Mouse (Mus musculus): ENCODE results near the gene Omt2a. TPM values are rescaled to one million over a fixed set of nuclear protein-coding genes. Genes with fewer than 3 reads are reported as not detected.
A peak's percentile ranks its signal among the peaks of the same experiment; 100 is the strongest.
"Not testable (repeated sequence)": the region's sequence is repeated elsewhere in the genome, so short reads cannot be mapped to it uniquely, and the experiment has no call there.

Gene Omt2a
- polyA plus RNA-seq (2016; fragmentation: Nextera tagmentation; extraction: Ambion mirVana), result not detected in 2 replicates

DNA sequence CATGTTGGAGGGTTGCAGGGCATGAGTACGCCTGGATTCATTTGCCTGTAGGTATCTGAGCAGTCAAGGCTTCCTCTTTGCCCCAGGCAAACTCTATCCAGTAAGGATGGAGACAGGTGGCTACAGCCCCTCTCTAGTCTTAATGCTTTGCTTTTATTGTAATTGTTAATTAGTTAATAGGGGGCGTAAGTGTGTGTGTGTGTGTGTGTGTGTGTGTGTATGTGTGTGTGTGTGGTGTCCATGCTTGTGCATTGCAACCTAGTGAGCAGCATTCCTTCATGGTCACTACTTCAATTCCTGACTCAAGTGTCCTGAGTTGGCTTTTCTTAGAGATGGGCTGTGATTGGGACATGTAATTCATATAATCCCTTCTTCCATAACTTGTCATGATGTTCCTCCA, at the start of gene Omt2a:
Omt2a (minus strand) TSS at position 101 of the 400 bp plus-strand sequence.
- H3K4me2 ChIP-seq (replicated peaks), result no peak within 1 kb of the TSS
- WGBS, result 77% methylated on average over 2 of the region's 2 CpGs
- H3K4me3 ChIP-seq, result no peak within 1 kb of the TSS
- H3K4me1 ChIP-seq, result no peaks in the 10 kb centered on the region
- ATAC-seq (ENCODE audit: low FRiP score, low read depth), result no peak
- H3K9ac ChIP-seq (replicated peaks), result no peak within 1 kb of the TSS
- no peaks in the 10 kb centered on the region for H3K27me3 ChIP-seq
- no peaks in the 10 kb centered on the region for H3K36me3 ChIP-seq
- H3K9me3 ChIP-seq, result no peaks in the 10 kb centered on the region
- H3K27ac ChIP-seq (replicated peaks), result no peak within 1 kb of the TSS

DNA sequence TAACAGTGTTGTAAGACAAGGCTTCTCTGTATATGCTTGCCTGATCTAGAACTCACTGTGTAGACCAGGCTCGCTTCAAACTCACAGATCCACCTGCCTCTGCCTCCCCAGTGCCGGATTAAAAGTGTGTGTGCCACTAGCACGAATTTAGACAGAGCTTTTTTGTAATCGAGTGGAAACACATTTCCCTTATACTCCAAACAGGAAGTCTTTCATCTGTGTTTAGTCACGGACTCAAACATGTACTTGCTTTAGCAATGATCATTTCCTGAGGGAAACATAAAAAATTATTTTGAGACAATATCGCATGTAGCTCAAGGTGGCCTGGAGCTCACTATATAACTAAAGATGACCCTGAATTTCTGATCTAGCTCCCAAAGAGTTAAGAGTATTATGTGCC, 48.8 kb upstream of the Omt2a start:
- H3K4me1 ChIP-seq, result no peaks in the 10 kb centered on the region
- H3K27me3 ChIP-seq, result no peaks in the 10 kb centered on the region
- H3K27ac ChIP-seq (replicated peaks), result no peak overlapping the region
- no peak overlapping the region for H3K4me2 ChIP-seq (replicated peaks)
- 85% methylated on average over 6 of the region's 6 CpGs for WGBS
- no peak overlapping the region for H3K9ac ChIP-seq (replicated peaks)
- ATAC-seq (ENCODE audit: low FRiP score, low read depth), result no peak
- no peak overlapping the region for H3K4me3 ChIP-seq
- H3K9me3 ChIP-seq, result no peaks in the 10 kb centered on the region
- H3K36me3 ChIP-seq, result no peaks in the 10 kb centered on the region

DNA sequence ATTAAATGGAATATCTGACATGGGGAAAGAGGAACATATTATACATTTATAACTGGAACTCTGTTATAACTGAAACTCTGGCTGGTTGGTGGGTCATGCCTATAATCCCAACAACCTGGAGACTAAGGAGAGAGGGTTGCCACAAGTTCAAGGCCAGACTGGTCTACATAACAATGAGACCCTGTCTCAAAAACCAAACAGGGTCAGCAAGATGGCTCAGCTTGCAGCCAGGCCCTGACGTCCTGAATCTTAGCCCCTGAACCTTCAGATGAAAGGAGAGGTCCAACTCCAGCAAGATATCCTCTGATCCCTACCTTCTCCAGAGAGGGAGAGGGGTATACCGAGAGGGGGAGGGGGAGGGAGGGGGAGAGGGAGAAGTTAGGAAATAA, 45.9 kb upstream of the Omt2a start:
- Histone ChIP-seq H3K4me3 (no peak overlapping the region), H3K9ac (replicated peaks) (no peak overlapping the region), H3K36me3 (no peaks in the 10 kb centered on the region), H3K27ac (replicated peaks) (no peak overlapping the region), H3K27me3 (no peaks in the 10 kb centered on the region; the same call in 1 of the 2 replicates), H3K9me3 (no peaks in the 10 kb centered on the region), H3K4me1 (no peaks in the 10 kb centered on the region), H3K4me2 (replicated peaks) (no peak overlapping the region)
- WGBS, result 36% methylated on average over 2 of the region's 2 CpGs
- no peak for ATAC-seq (ENCODE audit: low FRiP score, low read depth)

DNA sequence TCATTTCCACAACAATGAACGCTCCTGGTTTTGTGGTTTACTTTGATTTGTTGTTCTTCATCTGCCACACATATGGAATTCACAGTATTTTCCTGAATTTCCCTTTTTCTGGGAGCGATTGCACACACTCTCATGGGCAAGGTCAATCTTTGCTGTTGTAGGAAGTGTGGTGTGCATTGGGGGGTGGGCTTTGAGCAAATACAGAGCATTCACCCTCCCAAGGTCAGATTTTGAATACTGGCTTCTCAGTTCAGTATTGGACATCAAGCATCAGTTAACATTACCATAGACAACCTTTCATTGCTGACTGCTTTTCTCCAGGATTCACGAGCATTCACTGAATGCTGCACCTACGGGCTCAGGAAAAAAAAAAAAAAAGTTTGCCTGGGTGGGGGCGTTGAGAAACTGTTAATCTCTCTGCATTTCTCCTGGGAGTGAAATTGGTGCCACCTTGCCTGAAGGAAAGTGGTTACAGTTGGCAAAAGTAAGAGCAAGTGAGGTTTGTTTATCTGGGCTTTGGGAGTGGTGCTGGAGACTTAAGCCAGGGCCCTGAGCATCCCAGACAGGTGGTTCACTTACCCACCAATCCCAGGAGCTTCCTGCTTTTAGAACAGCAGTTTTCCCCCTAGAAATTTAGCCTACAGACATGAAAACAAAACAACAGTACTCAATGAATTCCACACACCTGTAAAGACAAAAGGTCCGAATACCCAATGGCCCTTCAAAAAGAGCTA, 45.3 kb upstream of the Omt2a start:
- 82% methylated on average over 6 of the region's 6 CpGs for WGBS

DNA sequence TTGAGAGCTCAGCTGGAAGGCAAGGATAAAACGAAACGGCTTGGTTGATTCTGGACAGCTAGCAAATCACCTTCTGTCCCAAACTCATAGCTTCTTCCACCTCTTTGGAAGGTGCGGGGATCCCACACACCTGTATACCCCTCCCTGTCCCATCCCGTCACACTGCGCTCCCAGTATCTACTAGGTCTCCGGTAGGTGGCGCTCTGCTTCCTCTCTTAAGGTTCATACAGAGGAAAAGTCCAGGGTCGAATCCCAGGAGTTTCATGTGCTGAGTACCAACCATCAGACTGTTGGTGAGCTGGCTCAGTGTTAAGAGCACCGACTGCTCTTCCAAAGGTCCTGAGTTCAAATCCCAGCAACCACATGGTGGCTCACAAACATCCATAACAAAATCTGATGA, 43.5 kb upstream of the Omt2a start:
- no peak overlapping the region for H3K27ac ChIP-seq (replicated peaks)
- H3K9ac ChIP-seq (replicated peaks), result no peak overlapping the region
- 16% methylated on average over 9 of the region's 9 CpGs for WGBS
- H3K4me1 ChIP-seq, result no peaks in the 10 kb centered on the region
- H3K36me3 ChIP-seq, result no peaks in the 10 kb centered on the region
- H3K4me3 ChIP-seq, result no peak overlapping the region
- H3K27me3 ChIP-seq, result no peaks in the 10 kb centered on the region; the same call in 1 of the 2 replicates
- ATAC-seq (ENCODE audit: low FRiP score, low read depth), result peak; percentile 77
- H3K9me3 ChIP-seq, result no peaks in the 10 kb centered on the region
- H3K4me2 ChIP-seq (replicated peaks), result no peak overlapping the region

More for the DNA sequence above, 45.3 kb upstream of the Omt2a start:
- Histone ChIP-seq H3K27me3 (no peaks in the 10 kb centered on the region; the same call in 1 of the 2 replicates), H3K4me2 (replicated peaks) (no peak overlapping the region), H3K9ac (replicated peaks) (no peak overlapping the region), H3K27ac (replicated peaks) (no peak overlapping the region), H3K4me3 (no peak overlapping the region), H3K9me3 (no peaks in the 10 kb centered on the region), H3K4me1 (no peaks in the 10 kb centered on the region), H3K36me3 (no peaks in the 10 kb centered on the region)
- no peak for ATAC-seq (ENCODE audit: low FRiP score, low read depth)

DNA sequence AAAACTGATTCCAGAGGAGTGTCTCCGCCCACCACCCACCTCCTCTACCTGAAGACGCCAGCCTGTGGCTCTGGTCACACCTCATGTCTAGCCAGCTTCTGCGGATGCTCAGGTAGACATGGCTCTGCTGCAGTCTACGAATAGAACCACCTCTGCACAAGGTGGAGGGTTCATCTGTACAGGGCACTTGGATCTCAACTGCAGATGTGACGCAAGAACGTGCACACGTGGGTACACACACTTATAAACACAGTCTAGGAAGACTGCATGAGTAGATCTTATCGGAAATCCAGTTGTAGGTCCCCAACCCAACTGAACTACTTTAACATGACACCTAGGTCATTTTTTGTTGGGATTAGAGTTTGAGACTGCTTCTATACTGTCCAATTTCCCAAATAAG, 41.0 kb upstream of the Omt2a start, which contains the start of gene Gsta2:
Gsta2 (minus strand) TSS at position 178 of the 400 bp plus-strand sequence.
- H3K4me3 ChIP-seq, result no peak within 1 kb of the TSS
- WGBS, result 91% methylated on average over 8 of the region's 8 CpGs

DNA sequence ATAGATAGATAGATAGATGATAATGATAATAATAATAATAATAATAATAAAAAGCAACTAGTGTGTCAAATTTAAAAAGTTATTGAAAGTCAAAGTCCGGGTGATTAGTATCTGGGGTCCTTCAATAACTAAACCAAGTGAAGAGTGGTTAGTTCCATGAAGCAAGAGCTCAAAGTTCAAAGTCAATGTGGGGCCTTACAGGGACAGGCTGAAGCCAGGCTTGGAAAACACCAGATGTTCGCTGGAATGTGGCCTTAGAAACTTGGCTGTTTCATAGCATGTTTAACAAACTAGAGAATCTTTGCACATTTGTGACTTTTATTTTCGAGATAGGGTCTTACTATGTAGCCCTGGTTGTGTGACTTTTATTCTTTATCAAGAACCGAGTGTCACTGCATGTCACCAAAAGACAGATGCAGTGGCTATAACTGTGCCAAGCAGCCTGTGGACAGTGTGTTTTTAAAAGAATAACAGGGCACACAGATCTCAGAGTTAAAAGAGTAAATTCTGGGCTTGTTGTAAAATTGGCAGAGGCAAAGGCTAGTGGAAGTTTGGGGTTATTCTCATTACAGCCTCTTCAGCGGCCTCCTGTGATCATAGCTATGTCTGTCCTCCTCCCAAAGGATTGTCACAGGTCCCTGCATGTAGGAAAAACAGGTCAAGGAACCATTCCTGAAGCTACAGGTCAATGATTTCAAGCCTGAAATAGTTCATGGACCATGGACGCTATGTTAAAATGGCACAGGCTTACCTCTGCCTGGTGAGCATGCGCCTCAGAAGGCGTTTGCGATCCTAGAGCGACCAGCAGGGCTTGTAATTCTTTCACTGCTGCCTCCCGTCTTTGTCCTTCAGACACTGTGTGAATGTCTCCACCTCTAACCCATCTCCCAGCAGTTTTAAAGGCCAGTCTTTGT, 40.3 kb upstream of the Omt2a start:
- H3K4me3 ChIP-seq, result no peak overlapping the region
- no peak overlapping the region for H3K4me2 ChIP-seq (replicated peaks)
- no peaks in the 10 kb centered on the region for H3K4me1 ChIP-seq
- H3K27me3 ChIP-seq, result no peaks in the 10 kb centered on the region; the same call in 1 of the 2 replicates
- no peak for ATAC-seq (ENCODE audit: low FRiP score, low read depth)
- H3K9me3 ChIP-seq, result no peaks in the 10 kb centered on the region
- 81% methylated on average over 11 of the region's 11 CpGs for WGBS
- no peaks in the 10 kb centered on the region for H3K36me3 ChIP-seq
- H3K27ac ChIP-seq (replicated peaks), result no peak overlapping the region
- no peak overlapping the region for H3K9ac ChIP-seq (replicated peaks)

More for the DNA sequence above, 41.0 kb upstream of the Omt2a start, which contains the start of gene Gsta2:
- Histone ChIP-seq H3K27me3 (no peaks in the 10 kb centered on the region; the same call in 1 of the 2 replicates), H3K9me3 (no peaks in the 10 kb centered on the region), H3K4me2 (replicated peaks) (no peak within 1 kb of the TSS), H3K27ac (replicated peaks) (no peak within 1 kb of the TSS), H3K4me1 (no peaks in the 10 kb centered on the region), H3K36me3 (no peaks in the 10 kb centered on the region), H3K9ac (replicated peaks) (no peak within 1 kb of the TSS)
- ATAC-seq (ENCODE audit: low FRiP score, low read depth), result no peak

DNA sequence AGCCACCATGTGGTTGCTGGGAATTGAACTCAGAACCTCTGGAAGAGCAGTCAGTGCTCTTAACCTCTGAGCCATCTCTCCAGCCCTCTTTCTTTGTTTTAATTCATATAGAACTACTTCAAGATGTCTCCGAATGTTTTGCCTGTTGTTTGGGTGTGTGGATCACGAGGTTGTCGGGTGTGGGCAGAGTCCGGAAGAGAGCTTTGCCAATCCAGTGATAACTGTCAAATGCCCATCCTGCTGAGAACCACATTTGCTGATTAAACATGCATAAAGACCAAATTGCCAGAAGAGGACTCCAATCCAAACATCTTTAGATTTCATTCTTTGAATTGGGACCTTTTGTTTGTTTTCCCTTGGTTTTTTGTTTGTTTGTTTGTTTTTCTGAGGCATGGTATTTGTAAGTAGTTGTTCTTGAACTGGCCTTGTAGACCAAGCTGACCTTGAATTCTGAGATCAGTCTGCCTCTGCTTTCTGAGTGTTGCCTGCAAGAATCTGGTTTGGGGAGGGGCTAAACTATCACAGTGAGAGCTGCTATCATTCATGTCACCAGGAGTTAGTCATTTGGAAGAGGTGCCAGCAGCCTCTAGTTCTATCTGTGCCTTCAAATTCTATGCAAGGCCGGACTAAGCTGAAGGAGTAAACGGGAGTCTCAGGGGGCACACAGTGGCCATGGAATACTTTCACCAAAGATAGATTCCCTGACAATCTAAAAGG, 37.1 kb upstream of the Omt2a start:
- WGBS, result 82% methylated on average over 6 of the region's 6 CpGs

DNA sequence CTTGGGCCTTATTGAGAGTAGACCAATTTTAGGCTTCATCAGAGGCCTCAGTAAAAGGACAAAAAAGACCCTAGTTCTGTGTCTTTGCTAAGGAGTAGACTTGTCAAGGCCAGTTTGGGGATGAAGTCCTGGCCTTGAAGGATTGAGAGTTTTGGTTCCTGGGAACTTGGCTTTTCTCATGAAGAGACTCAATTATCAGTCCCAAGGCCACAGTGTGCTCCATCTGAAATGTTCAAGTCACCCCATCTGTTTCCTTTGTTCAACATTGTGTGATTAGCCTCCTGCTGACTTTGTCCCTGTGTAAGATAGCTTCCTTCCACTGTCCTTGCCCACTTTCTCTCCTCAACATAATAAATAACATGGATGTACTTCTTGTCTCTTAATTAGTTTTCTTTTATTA, 35.4 kb upstream of the Omt2a start:
- not testable (repeated sequence) for ATAC-seq (ENCODE audit: low FRiP score, low read depth); H3K9ac ChIP-seq (replicated peaks); H3K9me3 ChIP-seq; H3K4me2 ChIP-seq (replicated peaks); H3K4me3 ChIP-seq; H3K27ac ChIP-seq (replicated peaks); H3K36me3 ChIP-seq; H3K27me3 ChIP-seq; H3K4me1 ChIP-seq

More for the DNA sequence above, 37.1 kb upstream of the Omt2a start:
- H3K36me3 ChIP-seq, result no peaks in the 10 kb centered on the region
- H3K4me1 ChIP-seq, result no peaks in the 10 kb centered on the region
- H3K9ac ChIP-seq (replicated peaks), result no peak overlapping the region
- H3K27me3 ChIP-seq, result no peaks in the 10 kb centered on the region; the same call in 1 of the 2 replicates
- ATAC-seq (ENCODE audit: low FRiP score, low read depth), result no peak
- no peak overlapping the region for H3K4me3 ChIP-seq
- no peak overlapping the region for H3K4me2 ChIP-seq (replicated peaks)
- H3K9me3 ChIP-seq, result no peaks in the 10 kb centered on the region
- no peak overlapping the region for H3K27ac ChIP-seq (replicated peaks)

DNA sequence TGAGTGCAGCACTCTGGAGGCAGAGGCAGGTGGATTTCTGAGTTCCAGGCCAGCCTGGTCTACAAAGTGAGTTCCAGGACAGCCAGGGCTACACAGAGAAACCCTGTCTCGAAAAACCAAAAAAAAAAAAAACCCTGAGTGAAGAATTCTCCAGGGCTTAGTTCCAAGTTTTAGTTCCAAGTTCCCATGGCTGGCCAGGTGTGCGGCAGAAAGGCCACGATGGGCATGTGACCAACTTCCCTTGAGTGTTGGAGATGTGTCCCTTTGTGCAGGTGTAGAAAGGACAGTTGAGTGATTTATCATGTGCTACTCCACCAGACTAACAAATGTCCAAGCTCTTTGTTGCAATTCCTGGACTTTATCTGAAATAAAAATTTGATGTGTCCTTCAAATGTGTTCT, 34.5 kb upstream of the Omt2a start:
- H3K9me3 ChIP-seq; H3K27me3 ChIP-seq; H3K4me2 ChIP-seq (replicated peaks); H3K36me3 ChIP-seq; H3K9ac ChIP-seq (replicated peaks); H3K4me1 ChIP-seq; ATAC-seq (ENCODE audit: low FRiP score, low read depth); H3K27ac ChIP-seq (replicated peaks); H3K4me3 ChIP-seq: not testable (repeated sequence)
- WGBS, result 81% methylated on average over 3 of the region's 3 CpGs

DNA sequence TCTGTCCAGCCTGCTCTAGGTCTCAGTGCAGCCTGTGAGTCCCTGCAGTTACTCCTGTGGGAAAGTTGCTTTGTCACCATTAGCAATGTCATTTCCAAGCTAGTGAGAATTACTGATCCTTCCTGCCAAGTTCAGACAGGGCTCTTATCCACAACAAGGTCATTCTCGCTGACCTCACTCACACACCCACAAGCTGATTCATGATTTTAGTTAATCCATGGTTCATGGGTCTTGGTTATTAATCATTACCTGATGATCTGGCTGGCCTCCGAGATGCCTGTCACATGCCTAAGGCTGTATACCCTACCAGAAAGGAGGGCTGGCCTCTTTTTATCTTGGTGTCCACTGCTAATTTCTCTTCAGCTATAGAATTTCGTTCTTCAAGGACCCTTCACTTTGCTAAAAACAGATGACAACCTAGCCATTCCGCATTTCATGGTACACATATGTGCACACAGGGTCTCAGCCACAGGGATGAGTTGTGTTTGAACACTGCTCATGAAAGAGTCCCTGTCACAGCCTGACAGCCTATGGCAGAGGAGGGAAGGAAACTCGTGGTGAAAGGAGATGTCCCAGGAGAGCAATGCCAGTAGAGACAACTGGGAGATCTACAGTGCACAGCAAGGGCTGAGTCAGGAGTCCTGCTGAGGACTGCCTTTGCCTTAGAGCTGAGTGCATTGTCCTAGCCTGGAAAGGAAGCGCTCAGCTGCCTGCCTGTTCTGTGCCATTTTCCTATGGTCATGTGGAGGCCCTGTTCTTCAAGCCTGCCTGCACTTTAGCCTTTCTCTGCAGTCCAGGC, 33.8 kb upstream of the Omt2a start:
- H3K4me2 ChIP-seq (replicated peaks); H3K27ac ChIP-seq (replicated peaks); H3K9me3 ChIP-seq; H3K36me3 ChIP-seq; H3K27me3 ChIP-seq; H3K4me1 ChIP-seq; H3K9ac ChIP-seq (replicated peaks); ATAC-seq (ENCODE audit: low FRiP score, low read depth); H3K4me3 ChIP-seq: not testable (repeated sequence)
- WGBS, result 76% methylated on average over 6 of the region's 6 CpGs
